Mouse (Mus musculus): Measurements from ENCODE around the gene Fbxl12. TPM values are rescaled to one million over a fixed set of nuclear protein-coding genes. Genes with fewer than 3 reads are reported as not detected.

Gene Fbxl12
- 9.4 and 10.7 TPM in 2 replicates for polyA plus RNA-seq (2015; fragmentation: Nextera tagmentation; extraction: Ambion mirVana)

DNA sequence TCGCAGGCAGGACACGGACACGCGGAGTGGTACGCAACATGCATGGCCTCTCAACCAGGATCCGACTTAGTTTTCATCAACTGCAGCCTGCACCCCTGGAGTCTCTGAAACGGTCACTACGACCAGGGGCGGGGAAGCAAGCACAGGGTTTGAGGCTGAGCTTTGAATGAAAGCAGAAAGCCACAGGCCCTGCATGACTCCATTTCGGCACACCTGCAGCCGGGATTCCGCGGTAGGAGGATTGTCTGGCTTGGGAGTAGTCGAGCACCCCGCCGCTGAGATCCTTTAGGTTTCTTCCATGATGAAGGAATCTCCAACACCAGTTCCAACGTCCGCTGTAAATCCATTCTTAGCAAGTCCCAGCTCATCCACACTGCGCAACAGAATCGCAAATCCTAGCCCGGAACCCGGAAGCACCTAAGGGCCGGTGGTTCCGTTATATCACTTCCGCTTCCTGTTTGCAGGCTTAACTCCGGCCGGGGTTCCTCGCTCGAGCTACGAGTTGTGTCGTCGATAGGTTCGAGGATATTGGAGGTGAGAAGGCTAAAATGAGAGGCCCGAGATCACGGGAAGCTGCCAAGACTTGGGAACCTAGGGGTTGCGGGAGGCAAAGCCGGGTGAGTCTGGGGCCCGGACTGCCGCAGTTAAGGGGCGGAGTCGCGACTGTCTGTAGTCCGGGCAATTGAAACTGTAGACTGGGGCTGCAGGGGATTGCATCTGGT lies at the start of gene Fbxl12:
Gene Fbxl12, minus strand, starts transcription at position 408 of the 722 bp plus-strand sequence.

GRCm38 (mm10) chr9:20651602-20652259 lies 7.2 kb upstream of the Fbxl12 start, which contains the start of gene Pin1:
TSS of gene Pin1 (plus strand) at chr9:20652095.

GRCm38 (mm10) chr9:20642101-20642895 lies 2.3 kb downstream of the Fbxl12 start, which contains the start of gene Ubl5:
TSS of gene Ubl5 (plus strand) at chr9:20642878.

DNA sequence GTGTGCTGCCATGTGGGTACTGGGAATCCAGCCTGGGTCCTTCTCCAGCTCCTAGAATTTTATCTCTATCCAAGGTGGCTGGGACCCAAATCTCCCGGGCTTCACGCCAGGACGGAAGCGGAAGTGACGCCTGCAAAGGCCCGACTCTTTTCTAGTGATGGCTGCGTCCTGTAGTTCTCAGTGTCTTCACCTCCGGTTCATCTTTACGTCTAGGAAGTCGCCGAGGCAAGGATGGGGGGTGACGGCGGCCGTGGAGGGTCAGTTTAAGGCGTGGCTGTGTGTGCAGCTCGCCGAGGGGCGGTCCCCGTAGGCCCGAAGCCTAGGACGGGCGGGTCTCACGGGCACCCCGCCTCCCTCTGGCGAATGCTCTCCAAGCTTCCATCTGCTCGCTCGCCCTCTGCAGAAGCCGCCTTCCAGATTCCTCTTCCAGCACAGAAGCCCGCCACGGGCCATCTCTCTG lies 63.4 kb downstream of the Fbxl12 start, which contains the start of gene Zfp846:
Gene Zfp846, plus strand, starts transcription at position 117 of the 460 bp plus-strand sequence.

Other genes starting within 250 kb of the Fbxl12 start
- gene Zfp26, start 184.6 kb downstream of the Fbxl12 start, polyA plus RNA-seq (2015; fragmentation: Nextera tagmentation; extraction: Ambion mirVana) = 6.1 and 8.2 TPM in 2 replicates
- 27.3 and 30.3 TPM in 2 replicates for gene Zfp426, start 152.0 kb downstream of the Fbxl12 start, polyA plus RNA-seq (2015; fragmentation: Nextera tagmentation; extraction: Ambion mirVana)
- 44.6 and 45.5 TPM in 2 replicates for gene Zfp266, start 123.3 kb downstream of the Fbxl12 start, polyA plus RNA-seq (2015; fragmentation: Nextera tagmentation; extraction: Ambion mirVana)
- gene Zfp846, start 63.5 kb downstream of the Fbxl12 start, polyA plus RNA-seq (2015; fragmentation: Nextera tagmentation; extraction: Ambion mirVana) = 36.3 and 38.9 TPM in 2 replicates
- gene Ubl5, start 1.9 kb downstream of the Fbxl12 start, polyA plus RNA-seq (2015; fragmentation: Nextera tagmentation; extraction: Ambion mirVana) = 558 and 629 TPM in 2 replicates
- gene Pin1, start 7.3 kb upstream of the Fbxl12 start, polyA plus RNA-seq (2015; fragmentation: Nextera tagmentation; extraction: Ambion mirVana) = 71.6 and 74.9 TPM in 2 replicates
- gene Olfm2, start 101.6 kb upstream of the Fbxl12 start, polyA plus RNA-seq (2015; fragmentation: Nextera tagmentation; extraction: Ambion mirVana) = 198 and 237 TPM in 2 replicates
- 2.1 and 2.4 TPM in 2 replicates for gene Col5a3, start 170.3 kb upstream of the Fbxl12 start, polyA plus RNA-seq (2015; fragmentation: Nextera tagmentation; extraction: Ambion mirVana)
- not detected in 2 replicates for gene Rdh8, start 173.7 kb upstream of the Fbxl12 start, polyA plus RNA-seq (2015; fragmentation: Nextera tagmentation; extraction: Ambion mirVana)
- 36.1 and 49.9 TPM in 2 replicates for gene A230050P20Rik, start 223.9 kb upstream of the Fbxl12 start, polyA plus RNA-seq (2015; fragmentation: Nextera tagmentation; extraction: Ambion mirVana)
- 11.4 and 13.0 TPM in 2 replicates for gene Angptl6, start 235.0 kb upstream of the Fbxl12 start, polyA plus RNA-seq (2015; fragmentation: Nextera tagmentation; extraction: Ambion mirVana)
- 37.3 and 39.7 TPM in 2 replicates for gene Ppan, start 243.4 kb upstream of the Fbxl12 start, polyA plus RNA-seq (2015; fragmentation: Nextera tagmentation; extraction: Ambion mirVana)